Mouse (Mus musculus) intestine, embryonic 15.5 days (tissue): Measurements from ENCODE around the gene Tmem203. TPM values are rescaled to one million over a fixed set of nuclear protein-coding genes. Genes with fewer than 3 reads are reported as not detected.

ENCODE experiments used
- ATAC-seq: fragments of 200-750 bp; cut with Nextera tagmentation; 2 replicates; pipeline ENCODE4 v1.8.0; 2017; ENCODE audit warnings: moderate TSS enrichment, moderate library complexity
- H3K27ac ChIP-seq: fragments of 300-500 bp; sonication (generic); 2 replicates; pipeline ENCODE4 v1.5.1; 2015; ENCODE audit warnings: mild to moderate bottlenecking, inconsistent platforms
- H3K27me3 ChIP-seq: fragments of 300-500 bp; sonication (generic); replicated peaks from 2 replicates; pipeline ENCODE4 v1.6.1; 2015; ENCODE audit warnings: inconsistent platforms
- H3K36me3 ChIP-seq: fragments of 300-500 bp; sonication (generic); 2 replicates; pipeline ENCODE4 v1.6.1; 2015; ENCODE audit warnings: inconsistent platforms
- H3K4me1 ChIP-seq: fragments of 300-500 bp; sonication (generic); replicated peaks from 2 replicates; pipeline ENCODE4 v1.6.1; 2015; ENCODE audit warnings: inconsistent platforms
- H3K4me2 ChIP-seq: fragments of 300-500 bp; sonication (generic); replicated peaks from 2 replicates; pipeline ENCODE4 v1.6.1; 2015; ENCODE audit warnings: mild to moderate bottlenecking, inconsistent platforms
- H3K4me3 ChIP-seq: fragments of 300-500 bp; sonication (generic); replicated peaks from 2 replicates; pipeline ENCODE4 v1.5.1; 2015; ENCODE audit warnings: inconsistent platforms
- H3K9ac ChIP-seq: fragments of 300-500 bp; sonication (generic); 2 replicates; pipeline ENCODE4 v1.6.1; 2015; ENCODE audit warnings: inconsistent platforms
- H3K9me3 ChIP-seq: fragments of 300-500 bp; sonication (generic); 2 replicates; pipeline ENCODE4 v1.6.1; 2016; ENCODE audit warnings: inconsistent platforms
- WGBS: fragments of 180-500 bp; shearing (Covaris S2); methylation state at CpG from one replicate; pipeline ENCODE4 v1.1.7; 2015; 5-methylcytosine and 5-hydroxymethylcytosine counted together
- polyA plus RNA-seq: library from polyadenylated mRNA; unstranded; fragments of >200 nt; fragmentation: Nextera tagmentation; extraction: Ambion mirVana; gene quantifications from 2 replicates; pipeline ENCODE4 v1.2.1, GENCODE M21; 2015

Tmem203 gene
- polyA plus RNA-seq, 1 experiment from 2014 or later, result 23.2 TPM

DNA sequence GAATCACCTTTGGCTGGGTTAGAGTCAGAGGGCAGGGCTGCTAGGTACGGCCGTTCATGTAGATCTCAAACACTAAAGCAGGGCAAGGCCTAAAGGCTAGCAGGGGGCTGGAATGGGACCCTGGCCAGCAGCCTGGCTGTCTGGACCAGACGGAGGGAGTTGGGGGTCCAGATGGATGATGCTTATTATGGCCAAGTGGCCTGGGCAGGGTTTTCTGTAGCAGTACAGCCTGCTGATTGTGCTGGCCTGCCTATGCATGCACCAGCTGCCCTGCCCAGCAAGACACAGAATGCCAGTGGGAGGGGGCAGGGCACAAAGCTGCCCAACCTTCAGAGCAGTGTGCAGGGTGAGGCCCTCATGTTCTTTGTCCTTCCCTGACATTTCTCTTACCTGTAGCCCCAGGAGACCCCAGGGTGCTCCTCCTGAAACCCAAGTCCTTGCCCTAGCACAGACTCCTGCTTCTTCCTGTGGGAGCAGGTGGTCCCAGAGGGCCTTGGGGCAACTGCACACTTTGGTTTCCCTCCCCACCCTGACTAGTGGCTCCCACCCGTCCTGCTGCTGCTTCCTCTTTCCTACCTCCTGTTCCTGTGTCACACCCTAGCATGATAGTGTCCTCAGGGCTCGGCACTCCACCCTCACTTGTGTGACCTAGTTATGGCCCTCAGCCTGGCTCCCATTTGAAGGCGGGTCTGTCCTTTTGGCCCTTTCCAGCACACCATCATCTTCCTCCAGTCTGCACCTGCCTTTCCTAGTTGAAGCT is 10.8 kb downstream of the Tmem203 start:
- peak; percentile 32 for ATAC-seq
- H3K27me3 ChIP-seq, result peaks cover 6% of the 10 kb centered on the region
- peak overlapping the region; percentile 87 for H3K4me3 ChIP-seq
- peak overlapping the region; percentile 97 for H3K4me2 ChIP-seq
- H3K4me1 ChIP-seq, result peaks cover 47% of the 10 kb centered on the region
- peak overlapping the region; percentile 77 for H3K27ac ChIP-seq
- no peaks in the 10 kb centered on the region for H3K9me3 ChIP-seq
- peaks cover 23% of the 10 kb centered on the region for H3K36me3 ChIP-seq
- WGBS, result 50% methylated on average over 6 of the region's 6 CpGs
- peak overlapping the region; percentile 81 for H3K9ac ChIP-seq

DNA sequence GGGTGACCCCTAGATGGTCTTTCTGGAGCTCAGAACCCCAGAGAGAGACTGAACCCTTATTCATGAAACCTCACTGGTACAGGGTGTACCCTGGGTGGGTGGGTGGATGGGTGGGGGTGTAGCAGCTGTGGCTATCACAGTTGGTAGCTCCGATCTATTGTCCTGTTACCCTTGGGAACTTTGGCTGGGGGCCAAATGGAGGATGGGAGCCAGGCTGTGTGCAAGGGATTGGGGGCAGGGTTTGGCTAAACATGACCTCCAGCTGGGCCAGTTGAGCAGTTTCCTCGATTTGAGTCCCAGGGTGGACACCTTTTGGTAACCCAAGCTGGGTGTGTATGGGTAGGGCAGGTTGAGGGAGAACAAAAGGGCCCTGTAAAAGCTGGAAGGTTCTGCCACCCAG is 11.5 kb downstream of the Tmem203 start:
- WGBS, result 39% methylated on average over 2 of the region's 2 CpGs
- H3K27ac ChIP-seq, result peak overlapping the region; percentile 77
- peaks cover 53% of the 10 kb centered on the region for H3K4me1 ChIP-seq
- ATAC-seq, result no peak; the same call in 1 of the 2 replicates
- peak overlapping the region; percentile 97 for H3K4me2 ChIP-seq
- H3K27me3 ChIP-seq, result peaks cover 6% of the 10 kb centered on the region
- H3K4me3 ChIP-seq, result peak overlapping the region; percentile 87; the same call in 1 of the 2 replicates
- no peaks in the 10 kb centered on the region for H3K9me3 ChIP-seq
- H3K36me3 ChIP-seq, result peaks cover 24% of the 10 kb centered on the region
- 0 out of 2 replicates have a peak overlapping the region, but pooled peaks have one; percentile 26 for H3K9ac ChIP-seq

DNA sequence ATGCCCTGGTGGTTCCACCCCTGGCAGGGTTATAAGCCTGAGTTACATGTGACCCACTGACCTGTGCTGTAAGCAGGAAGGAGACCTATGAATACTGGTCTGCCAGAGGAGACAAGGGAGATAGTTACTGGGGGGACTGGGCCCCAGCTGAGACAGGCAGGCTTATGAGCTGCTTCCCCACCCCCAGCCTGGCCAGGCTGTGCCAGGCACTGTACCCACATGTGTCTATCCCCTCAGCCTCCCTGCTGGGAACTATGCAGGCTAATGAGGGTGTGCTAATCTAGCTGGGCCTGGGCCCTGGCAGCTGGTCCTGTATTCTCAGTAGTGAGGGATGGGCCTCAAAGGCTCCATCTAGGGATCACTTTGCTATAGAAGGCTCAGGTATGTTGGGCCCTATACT is 12.0 kb downstream of the Tmem203 start:
- Histone ChIP-seq H3K9ac (0 out of 2 replicates have a peak overlapping the region, but pooled peaks have one; percentile 0), H3K4me2 (peak overlapping the region; percentile 97), H3K4me1 (peaks cover 53% of the 10 kb centered on the region), H3K36me3 (peaks cover 24% of the 10 kb centered on the region), H3K9me3 (no peaks in the 10 kb centered on the region), H3K4me3 (no peak overlapping the region), H3K27ac (peak overlapping the region; percentile 77), H3K27me3 (peaks cover 6% of the 10 kb centered on the region)
- no peak; the same call in 1 of the 2 replicates for ATAC-seq

GRCm38 (mm10) chr2:25267746-25268309 is 12.6 kb downstream of the Tmem203 start:
- no peak overlapping the region for H3K27ac ChIP-seq
- peaks cover 54% of the 10 kb centered on the region for H3K4me1 ChIP-seq
- peaks cover 25% of the 10 kb centered on the region for H3K36me3 ChIP-seq
- H3K9ac ChIP-seq, result no peak overlapping the region
- no peak for ATAC-seq
- peaks cover 6% of the 10 kb centered on the region for H3K27me3 ChIP-seq
- WGBS, result 74% methylated on average over 4 of the region's 4 CpGs
- H3K4me3 ChIP-seq, result no peak overlapping the region
- no peaks in the 10 kb centered on the region for H3K9me3 ChIP-seq
- H3K4me2 ChIP-seq, result no peak overlapping the region

GRCm38 (mm10) chr2:25271827-25272511 is 16.7 kb downstream of the Tmem203 start, which contains the start of the genes Ssna1 and Anapc2:
Ssna1 (minus strand) TSS chr2:25272438.
Anapc2 (plus strand) TSS chr2:25272478.
- Histone ChIP-seq H3K27ac (peak within 1 kb of the TSS; percentile 87), H3K27me3 (no peaks in the 10 kb centered on the region), H3K4me1 (peaks cover 29% of the 10 kb centered on the region), H3K4me3 (peak within 1 kb of the TSS; percentile 89), H3K9ac (peak within 1 kb of the TSS; percentile 85), H3K9me3 (no peaks in the 10 kb centered on the region), H3K36me3 (peaks cover 58% of the 10 kb centered on the region), H3K4me2 (peak within 1 kb of the TSS; percentile 91)
- under 1% methylated on average over 55 of the region's 55 CpGs for whole genome bisulfite sequencing
- peak; percentile 96 for ATAC-seq

GRCm38 (mm10) chr2:25272515-25272914 is 17.3 kb downstream of the Tmem203 start:
- Histone ChIP-seq H3K4me3 (peak overlapping the region; percentile 89), H3K4me1 (peaks cover 26% of the 10 kb centered on the region), H3K27ac (peak overlapping the region; percentile 52; the same call in 1 of the 2 replicates), H3K9me3 (no peaks in the 10 kb centered on the region), H3K9ac (peak overlapping the region; percentile 85), H3K4me2 (peak overlapping the region; percentile 91), H3K27me3 (no peaks in the 10 kb centered on the region), H3K36me3 (peaks cover 62% of the 10 kb centered on the region)
- under 1% methylated on average over 29 of the region's 29 CpGs for WGBS
- ATAC-seq, result peak; percentile 63

DNA sequence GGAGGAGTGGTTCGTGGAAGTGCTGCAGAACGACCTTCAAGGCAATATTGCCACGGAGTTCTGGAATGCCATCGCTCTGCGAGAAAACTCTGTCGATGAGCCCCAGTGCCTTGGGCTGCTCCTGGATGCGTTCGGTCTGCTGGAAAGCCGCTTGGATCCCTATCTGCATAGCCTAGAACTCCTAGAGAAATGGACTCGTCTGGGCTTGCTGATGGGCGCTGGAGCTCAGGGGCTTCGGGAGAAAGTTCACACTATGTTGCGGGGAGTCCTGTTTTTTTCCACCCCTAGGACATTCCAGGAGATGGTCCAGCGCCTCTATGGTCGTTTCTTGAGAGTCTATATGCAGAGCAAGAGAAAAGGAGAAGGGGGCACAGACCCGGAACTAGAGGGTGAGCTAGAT is 17.8 kb downstream of the Tmem203 start:
- ATAC-seq, result no peak
- no peaks in the 10 kb centered on the region for H3K27me3 ChIP-seq
- H3K27ac ChIP-seq, result no peak overlapping the region
- peak overlapping the region; percentile 85 for H3K9ac ChIP-seq
- H3K36me3 ChIP-seq, result peaks cover 66% of the 10 kb centered on the region
- WGBS, result 34% methylated on average over 16 of the region's 16 CpGs
- H3K4me2 ChIP-seq, result peak overlapping the region; percentile 91
- H3K4me1 ChIP-seq, result peaks cover 26% of the 10 kb centered on the region
- H3K9me3 ChIP-seq, result no peaks in the 10 kb centered on the region
- peak overlapping the region; percentile 89 for H3K4me3 ChIP-seq

GRCm38 (mm10) chr2:25278928-25279882 is 24.0 kb downstream of the Tmem203 start:
- Histone ChIP-seq H3K9me3 (no peaks in the 10 kb centered on the region), H3K36me3 (peaks cover 74% of the 10 kb centered on the region), H3K4me2 (no peak overlapping the region), H3K27me3 (no peaks in the 10 kb centered on the region), H3K4me3 (no peak overlapping the region), H3K27ac (no peak overlapping the region), H3K4me1 (no peaks in the 10 kb centered on the region), H3K9ac (no peak overlapping the region)
- peak; percentile 61; the same call in 1 of the 2 replicates for ATAC-seq
- WGBS, result 65% methylated on average over 13 of the region's 13 CpGs

DNA sequence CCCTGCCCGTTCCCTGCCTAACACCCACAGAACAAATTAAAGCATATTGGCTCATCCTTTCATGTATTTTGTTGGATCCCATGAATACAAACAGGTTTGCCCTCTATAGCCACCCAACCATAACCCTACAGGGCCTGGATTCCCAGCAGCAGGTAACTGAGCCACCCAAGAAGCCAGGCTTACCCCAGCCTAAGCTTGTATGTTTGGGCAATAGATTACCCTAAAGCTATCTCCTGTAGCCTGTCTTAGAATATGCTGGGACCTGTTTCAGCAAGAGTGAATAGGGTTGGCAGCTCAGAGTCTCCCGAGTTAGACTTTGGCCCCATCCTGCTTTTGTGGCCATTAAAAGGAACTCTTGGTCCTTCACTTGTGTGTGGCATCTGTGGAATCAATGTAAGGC is 30.3 kb downstream of the Tmem203 start:
- Histone ChIP-seq H3K4me1 (peaks cover 15% of the 10 kb centered on the region; the same call in 1 of the 2 replicates), H3K27me3 (peaks cover 27% of the 10 kb centered on the region), H3K27ac (peak overlapping the region; percentile 71), H3K4me3 (no peak overlapping the region), H3K4me2 (no peak overlapping the region), H3K9ac (no peak overlapping the region), H3K36me3 (peaks cover 34% of the 10 kb centered on the region), H3K9me3 (no peaks in the 10 kb centered on the region)
- WGBS, result 87% methylated on average over 2 of the region's 2 CpGs
- ATAC-seq, result peak; percentile 7; the same call in 1 of the 2 replicates

GRCm38 (mm10) chr2:25286314-25286713 is 31.1 kb downstream of the Tmem203 start:
- ATAC-seq, result peak; percentile 42
- Histone ChIP-seq H3K9me3 (no peaks in the 10 kb centered on the region), H3K27ac (peak overlapping the region; percentile 71), H3K36me3 (peaks cover 29% of the 10 kb centered on the region), H3K4me2 (peak overlapping the region; percentile 17), H3K4me1 (peaks cover 20% of the 10 kb centered on the region), H3K27me3 (peaks cover 35% of the 10 kb centered on the region), H3K4me3 (no peak overlapping the region), H3K9ac (no peak overlapping the region; the same call in 1 of the 2 replicates)
- 67% methylated on average over 1 of the region's 1 CpGs for WGBS

- H3K9ac ChIP-seq, result no peak overlapping the region
- peaks cover 21% of the 10 kb centered on the region for H3K4me1 ChIP-seq
- ATAC-seq, result peak; percentile 80
- H3K36me3 ChIP-seq, result peaks cover 25% of the 10 kb centered on the region
- peak overlapping the region; percentile 71 for H3K27ac ChIP-seq
- H3K4me3 ChIP-seq, result no peak overlapping the region
- peaks cover 42% of the 10 kb centered on the region for H3K27me3 ChIP-seq
- H3K9me3 ChIP-seq, result no peaks in the 10 kb centered on the region
- peak overlapping the region; percentile 17 for H3K4me2 ChIP-seq
- WGBS, result 43% methylated on average over 7 of the region's 7 CpGs
These were observed 31.8 kb downstream of the Tmem203 start for GRCm38 (mm10) chr2:25286837-25287636.
